ENCODE assay signal across 18 mouse cellular contexts in the genomic region with DNA sequence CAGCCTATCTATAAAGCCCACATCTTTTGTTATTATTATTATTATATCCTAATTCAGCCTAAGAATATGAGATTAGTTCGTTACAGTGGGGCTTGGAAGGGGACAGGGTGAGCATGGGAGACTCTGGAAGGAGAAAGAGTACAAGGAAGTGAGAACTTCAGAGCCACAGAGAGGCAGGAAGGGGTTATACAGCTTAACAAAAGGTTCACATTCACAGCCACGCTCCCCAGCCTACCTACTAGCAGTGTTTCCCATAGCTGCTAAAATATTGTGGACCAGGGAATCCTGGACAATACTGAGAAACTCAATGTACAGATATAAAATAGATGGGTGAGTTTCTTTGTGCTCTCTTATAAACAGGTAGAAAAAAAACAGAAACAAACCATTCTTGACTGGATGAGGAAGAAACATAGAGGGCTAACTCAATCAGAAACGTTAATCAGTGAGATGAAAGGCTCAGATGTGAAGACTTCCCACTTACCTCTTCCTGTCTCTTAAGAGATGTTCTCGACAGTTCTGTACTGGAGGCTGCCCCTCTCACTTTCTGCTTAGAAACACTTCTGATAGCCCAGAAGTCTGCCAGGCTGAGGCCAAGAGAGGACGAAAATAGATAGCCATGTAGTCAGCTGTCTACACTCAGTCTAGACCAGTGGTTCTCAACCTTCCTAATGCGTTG.
DNase-seq lines count a peak whose midpoint lies in the region; ATAC-seq lines count a peak whose summit lies in the region.
"Had no signal": no experiment of that assay in that cellular context is flagged by ENCODE, and none has a peak within 500 bp of the region (broad histone marks: within the 10 kb centered on the region; RNA-seq: fewer than 3 reads in every experiment).

No protein-coding gene starts in this region.

- peak; percentile 45 for DNase-seq in CD4-positive, CD25-positive, alpha-beta regulatory T cell, adult 2 months (ENCODE audit: low read depth, low spot score)
- DNase-seq in T-cell, adult 2 months (ENCODE audit: low spot score): peak; percentile 7
- no peak for DNase-seq in cerebellum, adult 11-12 months
- no peak for DNase-seq in thymus, postnatal 10 days (ENCODE audit: low spot score in 2 of 2)
- DNase-seq in heart, adult 9 months (ENCODE audit: low spot score in 2 of 2): no peak
- DNase-seq: adrenal gland, postnatal 10 days; cerebellum, adult 11 months; cerebellum, adult 8-10 months; cerebellum, postnatal 10 days; cerebellum, postnatal 36 days; embryo, embryonic 11 days; gastrocnemius, postnatal 25 days; heart, adult 2 months; heart, postnatal 36 days had no signal

- peak; percentile 90 for ATAC-seq in inflammation-experienced regulatory T-cells, adult 6 months
- ATAC-seq: forebrain, embryonic 15.5 days; hindbrain, embryonic 16.5 days; intestine, postnatal 0 days had no signal

Comparison
In these comparisons a context has a peak if more than half of its experiments do, and no peak if none do; other contexts are left out.
1. DNase-seq: peak in CD4-positive, CD25-positive, alpha-beta regulatory T cell, adult 2 months (single experiment) and T-cell, adult 2 months (single experiment); none in cerebellum, adult 11-12 months (single experiment), thymus, postnatal 10 days (0 of 2) and heart, adult 9 months (0 of 2).